Mouse (Mus musculus): ENCODE data around the gene Rab6a.
"Not testable (repeated sequence)": the region's sequence is repeated elsewhere in the genome, so short reads cannot be mapped to it uniquely, and the experiment has no call there.

Gene Rab6a

GRCm38 (mm10) chr7:100607214-100608129 lies at the start of gene Rab6a:
Gene Rab6a, plus strand, starts transcription at chr7:100607410.
- peak; percentile 99 for DNase-seq

DNA sequence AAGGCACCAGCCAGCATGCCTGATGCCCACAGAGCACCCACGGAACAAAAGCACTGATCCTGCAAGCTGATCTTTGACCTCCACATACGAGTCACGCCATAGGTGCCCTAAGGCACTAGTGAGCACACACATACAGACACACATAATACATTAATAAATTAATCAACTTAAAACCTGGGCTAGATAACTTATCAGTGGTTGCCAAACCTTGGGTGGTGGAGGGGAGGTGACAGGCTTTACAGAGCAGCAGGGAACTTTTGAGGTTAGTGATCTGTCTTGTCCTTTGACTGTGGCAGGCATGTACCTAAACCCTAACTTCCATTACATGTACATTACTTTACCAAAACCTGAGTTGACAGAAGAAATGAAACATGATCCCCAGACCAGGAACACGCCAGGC lies 47.9 kb upstream of the Rab6a start:
- no peak for DNase-seq

DNA sequence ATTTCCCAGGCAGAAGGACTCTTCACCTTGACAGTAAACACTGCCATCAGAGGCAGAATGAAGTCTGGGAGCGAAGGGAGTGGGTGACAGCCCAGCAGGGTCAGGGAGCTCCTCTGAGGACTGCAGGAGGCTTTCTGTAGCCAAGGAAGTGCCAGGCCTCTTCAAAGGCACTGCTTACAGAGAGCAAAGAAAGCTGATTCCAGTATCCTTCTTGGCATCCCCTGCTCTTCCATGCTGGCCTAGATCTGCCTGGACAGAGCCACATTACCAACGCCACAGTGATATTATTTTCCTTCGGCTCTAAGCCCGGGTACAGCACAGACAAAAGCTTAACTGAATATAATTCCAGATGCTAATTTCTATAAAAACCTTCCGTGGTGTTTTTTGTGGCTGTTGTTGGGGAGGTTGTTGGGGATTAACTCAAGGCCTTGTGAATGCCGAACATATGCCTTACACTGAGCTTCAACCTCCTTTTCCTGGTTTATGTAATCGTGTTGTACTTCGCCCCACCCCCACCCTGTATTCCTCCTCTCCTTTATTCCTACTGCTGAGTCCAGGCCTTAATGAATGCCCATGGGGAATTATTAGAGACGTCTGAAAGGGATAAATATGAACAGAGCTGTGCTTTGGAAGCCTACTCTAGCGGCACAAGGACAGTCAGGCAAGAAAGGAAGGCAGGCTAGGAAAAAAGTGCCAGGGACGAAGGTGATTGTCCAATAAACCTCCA lies 45.2 kb upstream of the Rab6a start:
- no peak for DNase-seq

GRCm38 (mm10) chr7:100567238-100567637 lies 40.0 kb upstream of the Rab6a start:
- not testable (repeated sequence) for DNase-seq

DNA sequence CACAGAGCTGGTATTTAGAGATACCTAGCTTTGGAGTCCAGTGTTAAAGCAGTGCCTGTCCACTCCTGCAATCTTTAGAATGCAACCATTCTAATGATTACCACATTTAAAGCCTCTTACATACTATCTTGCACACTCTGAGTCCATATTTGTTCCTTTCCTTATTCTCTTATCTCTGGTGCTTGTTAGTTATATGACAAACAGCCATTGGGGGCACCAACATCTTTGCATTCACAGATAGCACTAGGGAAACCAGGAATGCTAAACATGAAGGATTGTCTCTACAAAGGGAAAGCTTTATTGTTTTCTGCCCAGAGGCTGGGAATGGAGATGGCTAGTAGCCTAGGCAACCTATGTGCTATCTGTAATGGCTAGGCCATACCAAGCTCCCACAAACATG lies 37.3 kb upstream of the Rab6a start:
- DNase-seq = no peak

GRCm38 (mm10) chr7:100570930-100571715 lies 36.1 kb upstream of the Rab6a start:
- DNase-seq = no peak

- no peak for DNase-seq
These were observed 35.1 kb upstream of the Rab6a start for GRCm38 (mm10) chr7:100572061-100572460.

GRCm38 (mm10) chr7:100572704-100573103 lies 34.5 kb upstream of the Rab6a start:
- no peak for DNase-seq

- DNase-seq = no peak
These were observed 28.4 kb upstream of the Rab6a start for GRCm38 (mm10) chr7:100578794-100579193.

DNA sequence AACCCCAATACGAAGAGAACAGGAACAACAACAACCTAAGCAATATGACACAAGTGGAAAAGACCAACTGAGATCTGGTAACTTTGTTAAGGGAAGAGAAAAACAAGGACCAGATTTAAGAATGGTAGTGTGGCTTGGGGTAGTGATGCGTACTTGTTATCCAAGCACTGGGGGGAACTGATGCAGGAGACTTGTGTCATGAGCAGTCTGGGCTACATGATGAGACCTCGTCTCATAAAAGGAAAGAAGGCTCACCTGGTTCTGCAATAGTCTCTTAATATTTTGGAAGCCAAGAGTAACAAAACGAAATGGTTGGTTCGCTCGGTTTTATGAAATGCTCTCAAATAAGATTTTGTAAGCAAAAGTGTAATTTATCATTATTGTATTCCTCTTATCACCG lies 25.0 kb upstream of the Rab6a start:
- DNase-seq = no peak

DNA sequence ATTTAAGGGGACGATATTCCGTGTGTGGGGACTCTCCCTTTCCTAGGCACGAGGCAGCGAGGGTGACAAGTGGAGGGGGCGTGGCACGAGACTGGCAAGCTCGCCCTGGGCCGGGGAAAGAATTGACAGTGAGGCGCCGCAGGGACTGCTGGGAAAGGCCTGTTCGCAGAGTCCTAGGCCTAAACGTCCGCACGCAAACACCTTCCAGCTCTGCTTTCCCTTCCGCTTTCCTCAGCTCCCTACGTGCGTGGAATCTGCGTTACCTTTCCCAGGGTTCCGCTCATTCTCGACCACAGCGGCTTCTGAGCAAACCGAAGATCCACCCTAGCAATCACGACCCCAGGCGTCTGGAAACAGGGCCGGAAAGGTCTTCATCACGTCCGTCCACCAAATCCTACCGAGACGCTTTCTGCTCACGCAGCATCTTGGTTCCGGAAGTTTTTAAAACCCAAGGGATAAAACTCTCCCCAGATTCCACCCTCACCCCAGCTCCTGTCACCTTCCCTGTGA lies 24.4 kb upstream of the Rab6a start:
- peak; percentile 94 for DNase-seq

- DNase-seq = peak; percentile 32
These were observed 17.4 kb upstream of the Rab6a start for GRCm38 (mm10) chr7:100589816-100590215.

DNA sequence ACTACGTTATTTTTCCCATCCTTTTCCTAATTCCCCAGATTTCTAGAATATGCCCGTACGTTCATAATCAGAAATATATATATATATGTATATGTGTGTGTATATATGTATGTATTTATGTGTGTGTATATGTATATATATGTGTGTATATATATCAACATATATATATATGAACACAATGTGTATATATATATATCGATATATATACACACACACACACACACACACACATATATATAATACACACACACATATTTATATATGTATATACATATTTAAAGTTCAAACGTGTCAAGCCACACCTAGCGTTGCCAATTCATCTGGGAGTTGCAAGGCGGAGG lies 16.7 kb upstream of the Rab6a start:
- no peak for DNase-seq

DNA sequence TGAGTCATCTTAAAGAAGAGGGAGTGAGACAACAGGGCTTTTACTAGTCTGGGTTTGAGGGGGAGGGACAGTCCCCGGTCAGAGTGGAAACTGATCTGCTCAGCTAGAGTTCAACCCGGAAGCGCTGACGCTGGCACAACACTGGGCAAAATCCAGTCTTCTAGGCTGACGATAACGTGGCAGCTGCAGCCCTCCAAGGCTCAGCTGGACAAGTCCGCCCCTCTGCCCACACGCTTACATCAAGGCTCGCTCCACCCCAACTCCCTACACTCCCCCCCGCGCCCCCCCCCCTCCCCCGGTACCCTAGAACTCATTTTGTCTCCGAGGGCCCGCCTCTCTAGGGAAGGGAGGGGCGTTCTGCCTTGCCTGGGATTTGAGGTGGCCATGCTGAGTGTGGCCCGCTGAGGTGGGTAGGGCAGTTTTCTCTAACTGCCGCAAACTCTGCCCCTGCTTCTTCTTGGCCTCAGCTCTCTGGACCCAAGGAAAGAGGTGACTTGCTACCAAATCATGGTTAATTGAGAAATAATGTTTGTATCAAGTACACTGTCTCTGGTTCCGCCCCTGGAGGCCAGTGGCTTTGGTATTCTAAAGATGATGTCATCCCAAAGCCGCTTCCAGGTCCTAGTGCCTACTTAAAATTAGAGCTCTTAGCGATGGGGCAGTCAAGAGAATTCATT lies 16.2 kb upstream of the Rab6a start:
- peak; percentile 94 for DNase-seq

DNA sequence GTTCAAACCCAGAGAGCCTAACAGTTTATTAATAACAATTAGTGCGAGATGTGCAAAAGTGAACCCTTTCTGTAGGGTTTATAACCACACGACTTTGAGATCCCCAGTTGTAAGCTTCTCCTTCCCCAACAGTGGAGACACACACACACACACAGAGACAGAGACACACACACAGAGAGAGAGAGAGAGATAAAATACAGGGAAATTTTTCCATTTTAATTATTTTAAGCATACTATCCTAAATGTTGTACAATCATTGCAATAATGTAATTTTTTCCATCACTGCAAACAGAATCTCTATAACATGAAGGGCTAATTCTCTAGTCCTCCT lies 15.7 kb upstream of the Rab6a start:
- DNase-seq = no peak

- DNase-seq = no peak
These were observed 13.9 kb upstream of the Rab6a start for GRCm38 (mm10) chr7:100593349-100593748.

DNA sequence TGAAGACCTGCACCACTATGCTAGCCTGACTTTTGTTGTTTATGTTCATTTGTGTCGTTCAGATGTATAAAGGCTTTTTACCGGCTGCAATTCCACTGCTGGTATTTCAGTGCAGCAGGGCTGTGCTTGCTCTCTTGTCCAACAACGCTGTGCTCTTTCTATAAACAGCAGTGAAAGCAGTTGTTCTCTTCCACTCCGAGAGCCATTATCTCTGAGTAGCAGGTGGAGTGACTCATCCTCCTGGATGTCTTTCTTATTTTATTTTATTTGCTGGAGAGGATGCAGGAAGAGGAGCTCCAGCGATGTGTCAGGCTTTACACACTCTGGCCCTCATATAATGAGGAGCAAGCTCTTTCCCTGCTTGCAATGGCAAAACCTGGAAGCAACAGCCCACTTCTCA lies 7.0 kb upstream of the Rab6a start:
- DNase-seq = no peak

DNA sequence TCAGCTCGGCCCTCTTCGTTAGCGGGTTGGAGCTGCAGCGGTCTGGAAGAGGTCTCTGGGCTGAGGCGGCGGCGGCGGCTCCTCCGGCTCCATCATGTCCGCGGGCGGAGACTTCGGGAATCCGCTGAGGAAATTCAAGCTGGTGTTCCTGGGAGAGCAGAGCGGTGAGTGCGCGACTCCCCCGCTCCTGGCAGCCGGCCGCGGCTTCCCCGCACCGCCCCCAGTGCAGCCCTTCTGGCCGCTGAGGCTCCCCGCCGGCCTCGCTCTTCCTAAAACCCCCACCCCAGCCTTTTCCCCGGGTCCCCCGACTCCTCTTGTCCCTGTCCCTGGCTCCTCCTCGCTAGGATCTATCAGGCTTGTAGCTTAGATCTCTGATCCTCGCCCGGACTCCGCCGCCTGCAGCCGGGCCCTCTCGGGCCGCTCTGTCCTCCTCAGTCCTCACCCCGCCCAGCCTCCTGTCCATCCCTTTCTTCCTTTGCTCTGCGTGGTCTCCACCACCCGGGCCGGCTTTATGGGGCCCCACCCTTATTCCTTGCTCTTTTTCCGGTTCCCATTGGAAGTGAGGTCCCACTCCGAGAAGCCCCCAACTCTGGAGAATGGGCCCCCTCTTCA lies 1.0 kb downstream of the Rab6a start, which contains the start of gene Mrpl48:
Mrpl48 (minus strand) TSS at position 172 of the 612 bp plus-strand sequence.
- DNase-seq = peak; percentile 46

DNA sequence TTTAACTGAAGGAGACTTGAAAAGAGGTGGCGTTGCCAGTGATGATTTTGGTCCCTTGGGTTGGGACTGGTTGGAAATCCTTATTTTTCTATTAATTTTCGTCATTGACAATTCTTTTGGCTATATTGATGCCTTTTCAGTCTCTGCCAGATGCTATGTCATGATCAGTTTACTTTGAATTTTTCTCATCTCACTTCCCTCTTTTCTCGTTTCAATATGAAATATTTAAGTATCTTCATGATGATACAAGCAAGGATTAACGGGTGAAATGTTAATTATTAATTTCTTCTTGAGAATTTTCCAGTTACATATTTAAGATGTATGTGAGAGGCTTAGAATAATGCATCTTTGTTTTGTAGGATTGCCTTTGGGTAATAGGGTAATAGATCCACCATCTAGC lies 1.7 kb downstream of the Rab6a start:
- DNase-seq = no peak

GRCm38 (mm10) chr7:100616121-100616857 lies 9.1 kb downstream of the Rab6a start:
- DNase-seq = no peak

DNA sequence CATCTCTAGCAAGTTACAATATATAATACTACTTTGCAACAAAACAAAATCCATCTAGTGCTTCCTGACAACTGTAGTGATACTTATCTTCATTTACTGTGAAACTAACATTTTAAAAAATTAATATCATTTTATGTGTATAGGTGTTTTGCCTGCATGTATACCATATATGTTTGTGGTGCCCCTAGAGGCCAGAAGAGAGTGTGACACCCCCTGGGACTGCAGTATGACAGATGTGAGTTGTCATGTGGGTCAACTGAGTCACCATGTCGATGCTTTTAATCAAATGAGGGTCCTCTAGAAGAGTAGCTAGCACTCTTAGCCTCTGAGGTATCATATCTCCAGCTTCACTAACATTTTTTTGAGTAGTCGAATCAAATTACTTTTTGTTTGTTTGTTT lies 15.1 kb downstream of the Rab6a start:
- DNase-seq = no peak
